Mouse (Mus musculus): ENCODE results near the gene Zmiz2.
"Not testable (repeated sequence)": the region's sequence is repeated elsewhere in the genome, so short reads cannot be mapped to it uniquely, and the experiment has no call there.

Gene Zmiz2

DNA sequence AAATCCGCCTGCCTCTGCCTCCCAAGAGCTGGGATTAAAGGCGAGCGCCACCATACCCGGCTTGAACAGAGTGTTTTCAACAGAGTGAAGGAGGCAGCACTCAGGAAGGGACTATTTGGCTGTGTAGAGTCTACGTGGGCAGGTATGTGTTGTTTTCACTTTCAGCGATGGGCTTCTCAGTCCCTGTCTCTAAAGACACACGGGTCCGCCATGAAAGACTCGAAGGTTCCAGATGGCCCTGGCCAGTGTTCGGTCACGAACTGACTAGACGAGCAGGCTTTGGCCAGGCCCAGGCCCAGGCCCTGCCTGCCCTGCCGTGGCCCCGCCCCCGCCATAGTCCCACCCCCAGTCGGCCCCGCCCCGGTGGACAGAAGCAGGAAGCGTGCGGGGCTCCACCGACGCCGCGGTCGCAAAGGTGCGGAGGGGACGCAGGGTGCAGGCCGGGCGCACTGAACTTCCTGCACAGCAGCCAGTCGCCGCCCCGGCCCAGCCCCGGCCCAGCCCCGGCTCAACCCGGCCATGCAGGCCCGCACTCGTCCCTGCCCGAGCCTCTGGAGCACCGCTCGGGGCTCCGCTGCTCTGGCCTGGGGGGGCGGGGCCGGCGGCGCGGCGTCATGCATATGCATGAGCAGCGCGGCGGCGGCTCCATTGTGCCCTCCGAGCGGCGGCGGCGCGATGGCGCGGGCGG, at the start of gene Zmiz2:
Gene Zmiz2, plus strand, starts transcription at position 349 of the 688 bp plus-strand sequence.
- DNase-seq (ENCODE audit: extremely low spot score, low spot score) = peak; percentile 99

DNA sequence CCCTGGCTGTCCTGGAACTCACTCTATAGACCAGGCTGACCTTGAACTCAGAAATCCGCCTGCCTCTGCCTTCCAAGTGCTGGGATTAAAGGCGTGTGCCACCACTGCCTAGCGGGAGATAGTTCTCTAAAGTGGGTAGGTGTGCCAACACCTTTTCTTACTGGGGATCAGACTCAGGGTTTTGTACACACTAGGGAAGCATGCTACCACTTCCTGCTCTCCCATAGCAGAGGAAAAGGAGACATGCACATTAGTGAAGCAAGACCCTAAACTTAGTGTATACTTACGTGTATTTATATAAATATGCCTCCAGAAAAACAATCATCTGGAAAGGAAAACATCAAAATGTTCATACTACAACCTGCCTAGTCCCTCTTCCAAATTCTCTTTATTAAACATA, 42.9 kb upstream of the Zmiz2 start:
- no peak for DNase-seq (ENCODE audit: extremely low spot score, low spot score)

DNA sequence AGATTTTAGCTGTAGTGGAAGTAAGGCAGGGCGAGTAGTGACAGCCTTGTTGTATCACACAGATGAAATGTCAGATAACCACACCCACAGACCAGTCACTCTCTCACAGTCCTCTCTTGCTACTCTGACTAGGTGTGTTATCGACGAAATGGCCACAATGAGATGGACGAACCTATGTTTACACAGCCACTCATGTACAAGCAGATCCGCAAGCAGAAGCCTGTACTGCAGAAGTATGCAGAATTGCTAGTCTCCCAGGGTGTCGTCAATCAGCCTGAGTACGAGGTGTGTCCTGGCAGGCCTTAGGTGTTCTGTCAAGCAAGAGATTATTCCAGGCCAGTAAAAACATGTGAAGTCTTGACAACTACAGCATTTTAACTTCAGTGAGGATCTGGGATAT, 41.9 kb upstream of the Zmiz2 start:
- DNase-seq (ENCODE audit: extremely low spot score, low spot score) = no peak

DNA sequence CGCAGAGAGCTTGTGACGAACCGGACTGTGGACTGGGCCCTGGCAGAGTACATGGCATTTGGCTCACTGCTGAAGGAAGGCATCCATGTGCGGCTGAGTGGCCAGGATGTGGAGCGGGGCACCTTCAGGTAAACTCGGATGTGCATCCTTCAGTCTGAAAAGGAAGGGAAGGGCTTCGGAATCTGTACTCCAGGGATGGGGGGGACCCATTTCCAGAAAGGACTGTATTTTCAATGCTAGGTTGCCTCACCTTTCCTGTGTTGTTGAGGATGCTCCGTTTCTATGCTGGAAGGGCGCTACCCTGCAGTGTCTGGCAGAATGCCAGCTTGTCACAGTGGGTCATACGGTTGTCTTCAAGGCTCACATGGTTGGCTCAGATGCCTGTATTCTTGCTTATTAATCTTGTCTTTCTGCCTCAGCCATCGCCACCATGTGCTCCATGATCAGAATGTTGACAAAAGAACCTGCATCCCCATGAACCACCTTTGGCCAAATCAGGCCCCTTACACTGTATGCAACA, 40.1 kb upstream of the Zmiz2 start:
- DNase-seq (ENCODE audit: extremely low spot score, low spot score) = no peak

DNA sequence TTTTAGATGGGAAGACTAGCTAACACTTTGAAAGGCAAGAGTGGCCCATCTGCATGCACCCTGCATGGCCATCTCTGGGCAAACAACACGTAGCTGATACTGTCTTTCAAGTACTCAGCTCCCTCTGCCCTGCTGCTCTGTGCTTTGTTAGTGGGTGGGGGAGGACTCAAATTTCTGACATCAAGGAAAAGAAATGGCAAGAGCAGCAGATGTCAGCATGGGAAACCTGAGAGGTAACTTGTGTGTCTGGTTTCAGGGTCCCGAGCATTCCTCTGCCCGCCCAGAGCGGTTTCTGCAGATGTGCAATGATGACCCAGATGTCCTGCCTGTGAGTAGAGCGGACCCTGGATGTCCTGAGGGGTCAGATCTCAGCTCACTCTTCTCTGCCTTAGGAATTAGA, 39.3 kb upstream of the Zmiz2 start:
- DNase-seq (ENCODE audit: extremely low spot score, low spot score) = no peak

DNA sequence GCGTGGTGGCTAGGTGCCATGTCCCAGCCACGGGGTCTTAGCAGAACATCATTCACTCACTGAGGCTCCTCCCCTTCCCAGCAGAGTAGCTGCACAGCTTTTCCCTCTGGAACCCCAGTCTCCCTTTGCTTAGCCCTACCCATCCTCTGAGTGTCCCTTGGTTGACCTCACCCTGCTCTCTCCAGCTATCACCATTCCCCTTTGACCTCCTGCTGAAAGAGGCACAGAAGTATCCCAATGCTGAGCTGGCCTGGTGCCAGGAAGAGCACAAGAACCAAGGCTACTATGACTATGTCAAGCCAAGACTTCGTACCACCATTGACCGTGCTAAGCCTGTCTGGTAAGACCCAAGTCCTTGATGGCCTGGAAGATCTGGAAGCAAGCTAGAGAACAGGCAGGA, 33.8 kb upstream of the Zmiz2 start:
- DNase-seq (ENCODE audit: extremely low spot score, low spot score) = no peak

DNA sequence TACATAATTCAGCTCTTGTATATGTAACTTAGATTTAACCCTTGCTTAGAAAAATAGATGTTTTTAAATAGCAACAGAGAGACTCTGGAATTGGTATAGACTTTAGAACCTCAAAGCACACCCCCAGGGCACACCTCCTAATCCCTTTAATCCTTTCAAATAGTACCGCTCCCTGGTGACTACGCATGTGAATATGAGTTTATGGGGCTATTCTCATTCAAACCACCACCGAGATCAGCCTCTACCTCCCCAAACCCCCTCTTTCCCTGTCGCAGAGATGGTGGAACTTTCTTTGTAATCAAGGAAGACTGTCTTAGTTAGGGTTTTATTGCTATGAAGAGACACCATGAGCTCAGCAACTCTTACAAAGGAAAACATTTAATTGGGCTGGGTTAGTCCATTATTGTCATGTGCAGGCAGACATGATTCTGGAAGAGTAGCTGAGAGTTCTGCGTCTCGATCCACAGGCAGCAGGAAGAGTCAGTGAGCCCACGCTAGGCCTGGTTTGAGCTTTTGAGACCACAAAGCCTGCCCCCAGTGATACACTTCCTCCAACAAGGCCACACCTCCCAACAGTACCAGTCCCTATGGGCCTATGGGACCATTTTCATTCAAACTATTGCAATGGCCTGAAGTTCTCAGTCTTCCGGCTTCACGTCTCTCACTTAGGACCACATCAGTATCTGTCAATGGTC, 24.1 kb upstream of the Zmiz2 start:
- DNase-seq (ENCODE audit: extremely low spot score, low spot score) = no peak

DNA sequence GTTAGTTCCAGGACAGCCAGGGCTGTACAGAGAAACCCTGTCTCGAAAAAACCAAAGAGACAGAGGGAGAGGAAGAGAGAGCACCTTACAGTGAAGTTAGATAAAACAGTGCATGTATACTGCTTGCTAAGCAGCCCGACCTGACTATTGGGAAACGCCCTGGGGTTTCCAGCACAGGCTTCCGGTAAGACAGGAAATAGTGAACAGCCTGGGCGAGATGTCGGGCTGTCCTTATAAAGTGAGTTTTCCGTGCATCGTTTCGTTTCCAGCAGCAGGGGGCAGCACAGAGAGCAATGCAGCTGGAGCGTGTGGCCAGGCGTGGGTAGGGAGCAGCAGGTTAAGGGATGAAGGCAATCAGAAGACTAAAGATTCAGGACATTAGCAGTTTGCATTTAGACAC, 23.0 kb upstream of the Zmiz2 start:
- peak; percentile 76 for DNase-seq (ENCODE audit: extremely low spot score, low spot score)

DNA sequence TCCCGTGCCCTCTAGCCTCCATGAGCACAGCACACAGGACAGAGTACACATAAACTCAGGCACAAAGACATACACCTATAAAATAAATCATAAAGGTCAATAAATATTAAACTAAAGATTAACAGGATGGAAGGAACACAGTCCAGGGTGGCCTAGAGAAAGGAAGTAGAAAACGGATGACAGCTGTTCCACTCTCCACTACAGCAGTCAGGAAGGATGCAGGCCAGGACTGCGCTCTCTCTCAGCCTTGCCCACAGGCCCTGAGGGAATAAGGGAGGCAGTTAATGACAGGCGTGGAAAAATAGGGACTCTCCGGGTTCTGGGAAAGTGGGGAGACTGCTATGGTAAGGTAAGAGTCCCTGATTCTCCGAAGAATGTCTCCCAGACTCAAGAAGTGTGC, 22.4 kb upstream of the Zmiz2 start:
- DNase-seq (ENCODE audit: extremely low spot score, low spot score) = no peak

DNA sequence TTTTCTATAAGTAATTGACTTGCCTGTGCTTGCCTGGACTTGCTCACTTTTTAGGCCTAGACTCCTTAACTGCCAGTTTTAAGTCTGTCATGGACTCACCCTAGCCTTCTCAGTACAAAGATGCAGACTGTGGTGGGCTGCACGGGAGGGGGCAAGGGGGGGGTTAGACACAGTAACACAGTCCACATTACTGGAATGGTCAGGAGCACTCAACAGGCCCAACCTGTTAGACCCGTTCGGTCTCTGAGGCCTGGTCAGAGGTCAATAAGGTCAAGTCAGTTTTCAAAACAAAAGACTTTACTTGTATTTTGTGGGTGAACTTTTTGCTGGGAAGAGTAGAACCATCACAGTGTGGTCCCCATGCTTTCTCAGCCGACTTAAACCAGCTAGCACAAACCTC, 21.7 kb upstream of the Zmiz2 start:
- DNase-seq (ENCODE audit: extremely low spot score, low spot score) = no peak

DNA sequence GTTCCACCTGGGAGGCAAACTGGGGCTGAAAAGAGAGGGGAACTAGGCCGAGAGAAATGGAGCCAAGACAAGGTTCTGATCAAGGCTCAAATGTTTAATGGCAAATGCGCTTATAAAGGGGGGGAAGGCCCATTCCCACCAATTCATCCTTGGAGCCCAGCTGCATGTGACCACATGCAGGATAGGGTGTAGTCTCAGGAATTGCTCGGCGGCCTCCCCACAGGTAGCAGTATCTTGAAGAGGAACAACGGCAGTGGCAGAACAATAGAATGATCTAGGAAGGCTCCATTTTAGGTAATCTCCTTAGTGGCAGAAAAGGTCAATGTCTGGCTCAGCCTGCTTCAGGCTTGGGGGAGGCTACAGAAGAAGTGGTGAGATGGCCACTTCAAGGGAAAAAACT, 20.9 kb upstream of the Zmiz2 start:
- DNase-seq (ENCODE audit: extremely low spot score, low spot score) = not testable (repeated sequence)

DNA sequence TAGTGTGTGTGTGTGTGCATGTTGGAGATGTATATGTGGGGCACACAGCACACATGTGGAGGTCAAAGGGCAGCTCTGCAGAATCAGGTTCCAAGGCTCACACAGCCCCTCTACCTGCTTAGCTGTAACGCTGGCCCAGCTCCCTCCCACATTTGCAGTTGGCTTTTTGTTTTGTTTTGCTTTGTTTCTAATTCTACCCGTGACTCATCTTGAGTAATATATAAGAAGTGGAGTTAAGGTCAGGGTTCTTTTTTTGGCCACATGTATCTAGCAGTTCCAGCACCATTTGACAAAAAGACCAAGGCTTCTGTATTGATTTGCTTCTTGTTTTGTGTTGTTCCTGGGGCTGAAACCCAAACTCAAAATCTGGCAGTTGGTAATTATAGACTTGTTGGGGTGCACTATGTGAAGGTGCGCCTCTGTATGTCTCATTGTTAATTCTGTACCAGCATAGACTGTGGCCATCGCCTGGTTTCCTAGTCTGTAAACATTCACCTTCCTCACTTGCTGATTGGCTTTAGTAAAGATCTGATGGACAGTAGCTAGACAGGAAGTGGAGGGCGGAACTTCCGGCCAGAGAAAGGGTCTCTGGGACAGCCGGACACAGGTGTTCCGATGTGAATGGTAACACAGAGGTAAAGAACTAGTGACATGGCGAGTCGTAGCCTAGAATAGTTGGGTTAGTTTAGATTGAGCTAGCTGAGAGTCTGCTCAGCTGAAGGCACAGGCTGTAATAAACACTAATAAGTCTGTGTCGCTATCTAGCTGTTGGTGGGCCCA, 17.3 kb upstream of the Zmiz2 start:
- no peak for DNase-seq (ENCODE audit: extremely low spot score, low spot score)

DNA sequence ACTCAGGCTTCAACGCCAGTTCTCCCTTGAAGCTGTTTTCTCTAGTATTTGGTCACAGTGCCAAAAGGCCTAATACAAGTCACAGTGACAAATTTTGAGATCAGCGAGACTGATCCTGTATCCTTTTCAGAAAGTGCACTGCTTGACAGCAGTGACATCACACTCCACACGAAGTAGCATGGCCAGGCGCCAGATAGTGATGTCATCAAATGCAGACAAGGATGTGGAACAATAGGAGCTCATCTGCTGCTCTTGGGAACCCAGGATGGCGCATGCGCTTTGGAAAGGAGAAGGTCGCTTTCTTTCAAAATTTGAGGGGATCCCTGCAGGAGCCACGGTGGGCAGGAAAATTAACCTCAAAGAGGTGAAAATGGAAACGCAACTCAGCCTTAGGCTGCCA, 16.1 kb upstream of the Zmiz2 start:
- no peak for DNase-seq (ENCODE audit: extremely low spot score, low spot score)

DNA sequence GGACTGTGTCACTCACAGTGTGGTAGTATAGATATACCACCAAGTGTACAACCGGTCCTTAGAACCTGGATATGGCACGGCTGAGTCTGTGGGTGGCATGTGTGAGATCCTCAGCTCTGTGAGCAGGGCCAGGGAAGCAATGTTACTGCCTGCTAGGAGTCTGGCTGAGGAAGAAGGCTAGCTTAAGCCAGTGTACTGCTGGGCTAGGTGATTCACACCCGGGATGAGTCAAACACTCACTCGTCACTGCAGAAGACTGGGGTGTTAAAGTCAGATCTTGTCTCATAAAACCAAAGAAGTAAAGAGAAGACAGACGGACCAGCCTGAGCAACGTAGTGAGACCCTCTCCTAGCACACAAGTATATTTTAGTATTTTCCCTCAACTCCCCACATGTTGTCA, 8.0 kb upstream of the Zmiz2 start:
- no peak for DNase-seq (ENCODE audit: extremely low spot score, low spot score)

DNA sequence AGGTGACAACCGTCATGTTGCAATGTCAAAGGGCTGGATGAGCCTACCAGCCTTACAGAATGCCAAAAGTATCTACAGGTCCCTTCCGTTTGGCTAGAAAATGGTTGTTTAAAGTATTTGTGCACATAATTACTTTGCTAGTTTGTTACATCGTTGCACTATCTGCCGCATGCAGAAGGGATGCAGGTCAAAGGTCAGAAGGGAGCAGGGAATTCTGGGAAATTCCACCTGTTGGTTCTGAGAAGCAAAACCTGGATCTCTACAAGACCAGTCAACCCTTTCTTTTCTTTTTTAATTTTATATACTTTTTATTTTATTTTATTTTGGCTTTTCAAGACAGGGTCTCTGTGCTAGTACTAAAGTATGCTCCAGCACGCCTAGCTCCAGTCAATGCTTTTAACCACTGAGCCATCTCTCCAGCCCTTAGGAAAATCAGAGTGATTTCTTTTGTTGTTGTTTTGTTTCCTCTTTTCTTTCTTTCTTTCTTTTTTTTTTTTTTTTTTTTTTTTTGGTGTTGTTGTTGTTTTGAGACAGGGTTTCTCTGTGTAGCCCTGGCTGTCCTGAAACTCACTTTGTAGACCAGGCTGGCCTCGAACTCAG, 648 bp upstream of the Zmiz2 start:
- DNase-seq (ENCODE audit: extremely low spot score, low spot score) = no peak

DNA sequence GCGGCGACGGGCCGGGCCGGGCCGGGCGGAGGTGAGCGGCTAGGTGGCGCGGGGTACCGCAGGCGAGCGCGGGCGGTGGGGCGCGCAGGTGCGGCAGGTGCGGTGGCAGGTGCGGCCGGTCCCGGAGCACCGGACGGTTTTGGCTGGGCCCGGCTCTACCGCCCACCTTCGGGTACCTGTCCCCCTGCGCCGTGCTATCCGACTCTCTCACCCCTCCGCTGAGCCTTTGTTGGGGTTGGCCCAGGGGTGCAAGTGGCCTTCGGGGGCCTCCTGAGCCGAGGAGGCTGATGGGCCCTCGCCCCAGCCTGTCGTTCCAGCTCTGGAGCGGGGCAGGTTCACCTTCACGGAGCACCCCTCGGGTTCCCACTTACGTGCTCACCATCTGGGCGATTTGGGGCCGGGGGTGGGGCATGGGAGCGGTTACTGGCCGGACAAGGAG, 628 bp downstream of the Zmiz2 start:
- peak; percentile 64 for DNase-seq (ENCODE audit: extremely low spot score, low spot score)

DNA sequence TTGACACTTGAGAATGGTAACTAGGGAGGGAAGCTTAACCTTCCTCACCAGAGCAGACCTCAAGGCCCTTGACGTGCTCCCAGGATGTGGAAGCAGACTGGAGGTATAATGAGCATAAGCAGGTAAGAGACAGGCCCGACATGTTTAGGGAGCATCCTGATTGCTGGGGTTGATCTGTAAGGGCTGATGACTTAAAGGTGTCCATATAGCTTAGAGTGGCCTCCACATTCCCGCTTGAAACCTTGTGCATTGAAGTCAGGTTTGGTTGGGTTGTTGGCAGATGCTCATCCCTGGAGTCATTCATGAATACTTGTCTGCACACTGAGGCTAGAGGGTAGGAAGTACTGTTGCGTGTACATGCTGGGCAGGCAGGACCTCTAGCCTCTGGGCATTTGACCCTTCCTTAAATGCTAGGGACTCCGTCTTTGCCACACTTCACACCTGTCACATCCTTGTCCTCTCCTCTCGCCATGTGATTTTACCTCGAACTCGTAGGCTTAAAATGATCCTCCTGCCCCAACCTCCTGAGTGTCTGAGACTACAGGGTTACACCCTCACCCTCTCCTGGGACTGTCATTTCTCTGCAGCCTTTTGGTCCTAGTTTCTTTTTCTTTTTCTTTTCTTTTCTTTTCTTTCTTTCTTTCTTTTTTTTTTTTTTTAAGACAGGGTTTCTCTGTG, 1.6 kb downstream of the Zmiz2 start:
- DNase-seq (ENCODE audit: extremely low spot score, low spot score) = no peak

DNA sequence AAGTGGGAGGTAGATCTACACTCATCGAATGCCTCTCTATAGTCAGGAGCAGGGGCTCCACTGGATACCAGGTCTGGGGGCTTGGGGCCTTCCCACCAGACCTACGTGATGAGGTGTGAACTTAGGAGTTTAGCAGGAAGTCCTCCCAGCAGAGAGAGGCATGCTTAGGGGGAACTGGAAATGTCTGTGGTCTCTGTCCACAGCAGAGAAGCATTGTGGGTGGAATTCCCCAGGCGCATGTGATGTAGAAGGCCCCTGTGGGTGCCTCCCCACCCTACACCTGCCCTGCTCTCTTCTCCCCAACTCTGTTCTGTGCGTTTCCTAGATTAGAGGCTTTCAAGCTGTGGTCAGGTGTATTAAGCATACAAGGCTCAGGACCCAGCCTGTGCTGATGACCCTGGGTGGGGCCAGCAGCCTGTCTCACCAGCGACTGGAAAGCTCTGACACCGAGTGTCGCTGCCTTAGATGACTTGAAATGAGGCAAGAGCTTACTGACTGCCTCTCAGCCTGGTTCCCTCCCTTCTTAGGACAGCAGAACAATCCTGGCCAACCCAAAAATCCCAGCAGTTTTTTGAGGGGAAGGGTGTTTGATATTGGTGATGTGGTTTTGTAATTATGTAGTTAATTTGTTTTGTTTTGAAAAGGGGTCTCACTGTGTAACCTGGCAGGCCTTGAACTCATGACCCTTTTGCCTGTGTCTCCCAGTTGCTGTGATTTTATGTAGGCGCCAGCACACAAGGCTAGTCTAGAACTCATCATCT, 2.8 kb downstream of the Zmiz2 start:
- no peak for DNase-seq (ENCODE audit: extremely low spot score, low spot score)

DNA sequence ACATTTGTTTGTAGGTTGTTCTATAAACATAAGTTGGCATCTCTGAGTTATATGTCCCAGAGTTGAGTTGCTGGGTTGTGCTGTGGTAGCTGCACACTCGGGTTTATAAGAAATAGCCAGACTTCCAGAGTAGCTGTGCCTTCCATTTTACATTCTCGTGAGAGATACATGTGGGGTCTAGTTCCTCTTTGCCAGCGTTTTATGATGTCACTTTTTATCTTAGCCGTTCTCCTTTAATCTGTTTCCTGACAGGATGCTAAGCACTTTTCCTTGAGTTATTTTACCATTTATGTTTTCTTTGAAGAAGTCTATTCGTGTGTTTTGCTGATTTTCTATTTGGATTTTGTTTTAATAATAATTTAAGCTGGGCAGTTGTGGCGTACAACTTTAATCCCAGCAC, 4.0 kb downstream of the Zmiz2 start:
- no peak for DNase-seq (ENCODE audit: extremely low spot score, low spot score)

DNA sequence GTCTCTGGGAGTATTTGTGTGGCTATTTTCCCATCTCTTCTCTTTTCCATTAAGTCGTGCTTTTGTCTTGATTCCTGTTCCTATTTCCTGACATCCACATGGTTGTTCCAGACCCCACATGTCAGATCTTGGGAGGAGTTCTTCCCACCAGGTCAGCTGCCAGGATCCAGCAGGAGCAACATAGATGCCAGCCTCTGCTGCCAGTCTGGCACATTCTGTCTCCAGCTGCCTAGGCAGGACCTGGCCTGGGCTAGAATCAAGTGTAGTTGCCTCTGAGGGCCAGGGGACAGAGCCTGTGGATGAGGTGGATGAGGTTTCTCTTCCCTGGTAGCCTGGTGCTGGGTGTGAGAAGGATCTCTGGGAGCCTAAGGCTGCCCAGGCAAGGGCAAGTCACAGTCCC, 5.0 kb downstream of the Zmiz2 start:
- DNase-seq (ENCODE audit: extremely low spot score, low spot score) = no peak

DNA sequence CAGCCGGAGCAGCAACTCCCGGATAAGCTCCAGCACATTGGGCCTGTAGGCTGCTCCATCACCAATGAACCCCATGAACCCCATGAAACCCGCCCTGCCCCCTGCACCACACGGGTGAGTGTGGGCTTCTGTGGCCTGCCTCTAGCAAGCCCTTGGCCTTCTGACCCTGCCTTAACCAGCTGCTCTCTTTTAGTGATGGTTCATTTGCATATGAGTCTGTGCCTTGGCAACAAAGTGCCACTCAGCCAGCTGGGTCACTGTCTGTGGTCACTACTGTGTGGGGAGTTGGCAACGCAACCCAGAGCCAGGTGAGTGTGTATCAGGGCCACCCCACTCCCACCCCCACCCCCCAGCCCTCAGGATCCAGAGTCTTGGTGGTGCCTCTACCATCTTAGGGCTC, 6.7 kb downstream of the Zmiz2 start:
- DNase-seq (ENCODE audit: extremely low spot score, low spot score) = no peak
